Mouse (Mus musculus) myocyte (in vitro differentiated cells): ENCODE data around the gene Tbc1d9b. TPM values are rescaled to one million over a fixed set of nuclear protein-coding genes. Genes with fewer than 3 reads are reported as not detected.

Source experiments
- H3K27me3 ChIP-seq: one replicate; pipeline ENCODE4 v1.6.1; 2011; ENCODE audit not compliant: control insufficient read depth, insufficient read depth, insufficient read length
- H3K36me3 ChIP-seq: one replicate; pipeline ENCODE4 v1.6.1; 2011; ENCODE audit not compliant: control insufficient read depth, insufficient read depth
- H3K4me2 ChIP-seq: one replicate; pipeline ENCODE4 v1.6.1; 2011; ENCODE audit warnings: low read depth, control low read depth
- H3K4me3 ChIP-seq: one replicate; pipeline ENCODE4 v1.5.1; 2011; ENCODE audit warnings: mild to moderate bottlenecking, control low read depth, moderate library complexity
- H3K79me2 ChIP-seq: one replicate; pipeline ENCODE4 v1.6.1; 2011; ENCODE audit not compliant: control insufficient read depth, insufficient read depth
- H3ac ChIP-seq: one replicate; pipeline ENCODE4 v1.6.1; 2011; ENCODE audit not compliant: control insufficient read depth, insufficient read length
- CEBPB ChIP-seq: IDR thresholded peaks from 2 replicates; pipeline ENCODE4 v1.6.1; 2011; ENCODE audit warnings: mild to moderate bottlenecking, moderate library complexity; ENCODE audit not compliant: poor library complexity, insufficient read depth, severe bottlenecking
- E2F4 ChIP-seq: IDR thresholded peaks from one replicate; pipeline ENCODE4 v1.6.1; 2011; ENCODE audit warnings: mild to moderate bottlenecking, control low read depth, moderate library complexity; ENCODE audit not compliant: insufficient read depth
- MAX ChIP-seq: IDR thresholded peaks from one replicate; pipeline ENCODE4 v1.6.1; 2011; ENCODE audit warnings: low read depth, mild to moderate bottlenecking, control low read depth
- MYOD1 ChIP-seq, 3 experiments: IDR thresholded peaks; one replicate each; pipeline ENCODE4 v1.6.1; 2011; ENCODE audit warnings: control low read depth in 2 of 3, low read depth in 2 of 3, mild to moderate bottlenecking in 2 of 3, moderate library complexity in 1 of 3; ENCODE audit not compliant: insufficient read length in 2 of 3, control insufficient read depth in 1 of 3
- MYOG ChIP-seq, 3 experiments: IDR thresholded peaks; one replicate each; pipeline ENCODE4 v1.6.1; 2011; ENCODE audit warnings: control low read depth in 2 of 3, low read depth in 2 of 3, mild to moderate bottlenecking in 2 of 3; ENCODE audit not compliant: insufficient read length in 2 of 3, control insufficient read depth in 1 of 3, insufficient read depth in 1 of 3
- POLR2A ChIP-seq: IDR thresholded peaks from one replicate; pipeline ENCODE4 v1.6.1; 2011; ENCODE audit warnings: low read depth, mild to moderate bottlenecking, control low read depth, moderate library complexity; ENCODE audit not compliant: insufficient read length
- POLR2AphosphoS2 ChIP-seq: IDR thresholded peaks from one replicate; pipeline ENCODE4 v1.6.1; 2011; ENCODE audit warnings: low read depth, control low read depth; ENCODE audit not compliant: insufficient read length
- REST ChIP-seq: IDR thresholded peaks from one replicate; pipeline ENCODE4 v1.6.1; 2011; ENCODE audit warnings: mild to moderate bottlenecking, control low read depth, moderate library complexity; ENCODE audit not compliant: insufficient read depth, insufficient read length
- SRF ChIP-seq: IDR thresholded peaks from one replicate; pipeline ENCODE4 v1.6.1; 2011; ENCODE audit warnings: low read depth; ENCODE audit not compliant: control insufficient read depth, insufficient read length
- TCF12 ChIP-seq: IDR thresholded peaks from one replicate; pipeline ENCODE4 v1.6.1; 2011; ENCODE audit warnings: mild to moderate bottlenecking, control low read depth; ENCODE audit not compliant: poor library complexity, insufficient read depth, severe bottlenecking
- TCF3 ChIP-seq: IDR thresholded peaks from one replicate; pipeline ENCODE4 v1.6.1; 2011; ENCODE audit warnings: low read depth, control low read depth; ENCODE audit not compliant: insufficient read length
- USF1 ChIP-seq: IDR thresholded peaks from one replicate; pipeline ENCODE4 v1.6.1; 2011; ENCODE audit warnings: low read depth, mild to moderate bottlenecking, control low read depth, moderate library complexity
- polyA plus RNA-seq: library from polyadenylated mRNA; unstranded; fragments of >200 nt; fragmentation: generic; extraction: Trizol; gene quantifications from one replicate; pipeline ENCODE4 v1.2.1, GENCODE M21; 2012; ENCODE audit warnings: missing spikeins

Tbc1d9b gene
- polyA plus RNA-seq, 1 experiment, result 36.6 TPM

DNA sequence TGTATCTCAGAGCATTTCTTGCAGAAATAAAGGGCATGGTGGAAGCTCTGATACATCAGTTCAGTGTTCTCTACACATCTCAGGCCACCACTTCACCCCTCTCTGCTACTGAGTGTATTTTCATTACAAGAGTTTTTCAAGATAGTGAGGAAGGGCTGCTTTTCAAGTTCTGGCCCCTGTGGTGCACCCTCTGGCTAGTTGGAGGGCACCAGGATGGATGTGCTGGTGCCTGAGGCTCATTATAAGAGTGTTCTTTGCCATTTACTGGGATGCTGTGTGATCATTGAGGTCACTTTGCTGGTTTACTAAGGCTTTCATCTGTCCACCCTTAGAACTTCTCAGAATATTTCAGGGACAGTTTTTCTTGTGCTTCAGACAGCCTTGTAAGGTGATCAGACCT, 39.5 kb upstream of the Tbc1d9b start:
- Histone ChIP-seq H3K79me2 (no peaks in the 10 kb centered on the region), H3K36me3 (no peaks in the 10 kb centered on the region), H3ac (no peak overlapping the region), H3K27me3 (peaks cover 10% of the 10 kb centered on the region), H3K4me3 (no peak overlapping the region), H3K4me2 (no peak overlapping the region)
- TF ChIP-seq MYOD1 (IDR thresholded peaks at IDR 0.05; ENCODE audit: control insufficient read depth in 1 of 3, insufficient read length in 2 of 3, low read depth in 2 of 3), result no peak
- TF ChIP-seq CEBPB, result no peak
- no peak for TF ChIP-seq USF1
- no peak for TF ChIP-seq POLR2AphosphoS2
- TF ChIP-seq E2F4, result no peak
- no peak for TF ChIP-seq TCF3
- TF ChIP-seq SRF, result no peak
- no peak for TF ChIP-seq MAX
- TF ChIP-seq POLR2A, result no peak
- TF ChIP-seq MYOG (IDR thresholded peaks at IDR 0.05; ENCODE audit: control insufficient read depth in 1 of 3, insufficient read depth in 1 of 3, insufficient read length in 2 of 3, low read depth in 2 of 3), result no peak
- TF ChIP-seq REST, result no peak
- no peak for TF ChIP-seq TCF12

DNA sequence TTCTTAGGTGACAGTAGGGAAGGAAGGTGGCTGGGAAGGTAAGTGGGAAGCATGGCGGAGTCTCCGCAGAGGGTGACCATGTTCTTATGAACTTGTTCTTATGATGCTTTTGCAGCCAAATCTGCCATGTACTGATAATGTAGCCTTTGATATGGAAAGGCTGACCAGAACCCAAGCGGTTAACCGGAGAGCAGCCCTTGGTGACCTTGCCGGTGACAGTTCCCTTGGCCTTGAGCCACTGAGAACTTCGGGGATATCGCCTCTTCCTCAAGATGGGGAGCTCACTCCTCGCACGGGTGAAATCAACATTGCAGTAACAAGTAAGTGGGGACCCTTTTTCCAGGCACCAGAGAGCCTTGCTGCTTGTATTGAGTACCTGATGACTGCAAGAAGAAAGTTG, 35.5 kb upstream of the Tbc1d9b start:
- Histone ChIP-seq H3ac (no peak overlapping the region), H3K4me2 (no peak overlapping the region), H3K4me3 (no peak overlapping the region), H3K36me3 (no peaks in the 10 kb centered on the region), H3K27me3 (peaks cover 24% of the 10 kb centered on the region), H3K79me2 (no peaks in the 10 kb centered on the region)
- TF ChIP-seq MYOG (IDR thresholded peaks at IDR 0.05; ENCODE audit: control insufficient read depth in 1 of 3, insufficient read depth in 1 of 3, insufficient read length in 2 of 3, low read depth in 2 of 3), result no peak
- no peak for TF ChIP-seq REST
- no peak for TF ChIP-seq CEBPB
- TF ChIP-seq POLR2A, result no peak
- no peak for TF ChIP-seq MAX

DNA sequence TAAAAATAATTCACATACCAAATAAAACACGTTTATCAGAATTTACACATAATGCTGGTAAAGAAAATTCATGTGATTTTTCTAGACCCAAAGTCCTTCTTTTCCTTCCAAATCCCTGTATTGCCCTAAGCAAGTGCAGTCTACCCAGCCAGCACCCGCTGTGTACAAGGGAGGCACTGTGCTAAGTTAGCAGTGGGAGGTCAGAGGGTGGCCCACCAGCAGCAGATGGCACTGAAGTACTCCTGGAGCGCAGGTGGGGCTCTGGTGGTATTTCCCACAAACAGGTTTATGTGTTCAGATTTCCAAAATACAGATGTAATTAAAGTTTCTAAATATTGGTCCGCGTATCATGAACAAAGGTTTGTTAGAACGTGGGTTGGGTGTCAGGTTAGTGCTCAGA, 34.1 kb upstream of the Tbc1d9b start:
- TF ChIP-seq USF1, result no peak
- TF ChIP-seq MYOG (IDR thresholded peaks at IDR 0.05; ENCODE audit: control insufficient read depth in 1 of 3, insufficient read depth in 1 of 3, insufficient read length in 2 of 3, low read depth in 2 of 3), result no peak
- no peak for TF ChIP-seq POLR2A
- no peak for TF ChIP-seq TCF3
- no peak for TF ChIP-seq TCF12
- no peak for TF ChIP-seq E2F4
- TF ChIP-seq MYOD1 (IDR thresholded peaks at IDR 0.05; ENCODE audit: control insufficient read depth in 1 of 3, insufficient read length in 2 of 3, low read depth in 2 of 3), result no peak
- TF ChIP-seq MAX, result no peak
- no peak for TF ChIP-seq CEBPB
- TF ChIP-seq SRF, result no peak
- no peak for TF ChIP-seq REST
- no peaks in the 10 kb centered on the region for H3K36me3 ChIP-seq
- H3ac ChIP-seq, result no peak overlapping the region

DNA sequence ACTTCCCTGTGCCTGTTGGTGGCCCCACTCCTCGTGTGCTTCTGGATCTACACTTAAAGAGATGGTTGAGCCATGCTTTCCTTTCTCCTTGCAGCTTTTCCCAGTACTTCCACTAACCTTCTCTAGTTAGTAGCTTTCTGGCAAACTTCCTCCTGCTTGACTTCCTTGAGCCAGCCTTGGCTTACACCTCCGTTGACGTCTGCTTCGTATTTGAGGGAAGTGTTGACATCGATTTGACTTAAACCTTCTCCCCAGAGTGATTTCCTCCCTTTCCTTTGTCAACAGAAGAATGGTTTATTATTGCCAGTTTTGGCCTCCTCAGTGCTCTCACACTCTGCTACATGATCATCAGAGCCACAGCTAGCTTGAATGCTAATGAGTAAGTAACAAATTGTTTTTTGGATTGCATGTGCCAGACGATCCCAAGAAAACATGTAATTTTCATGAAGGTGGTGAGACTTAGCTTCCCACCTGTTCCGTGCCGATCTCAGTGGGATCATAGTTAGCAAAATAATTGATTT, 32.2 kb upstream of the Tbc1d9b start:
- TF ChIP-seq MYOG (IDR thresholded peaks at IDR 0.05; ENCODE audit: control insufficient read depth in 1 of 3, insufficient read depth in 1 of 3, insufficient read length in 2 of 3, low read depth in 2 of 3), result no peak
- no peak for TF ChIP-seq REST
- no peak for TF ChIP-seq MAX
- no peak for TF ChIP-seq POLR2AphosphoS2
- no peak for TF ChIP-seq CEBPB
- TF ChIP-seq E2F4, result no peak
- no peak for TF ChIP-seq USF1
- no peak for TF ChIP-seq TCF3
- no peak for TF ChIP-seq MYOD1 (IDR thresholded peaks at IDR 0.05; ENCODE audit: control insufficient read depth in 1 of 3, insufficient read length in 2 of 3, low read depth in 2 of 3)
- TF ChIP-seq SRF, result no peak
- Histone ChIP-seq H3K27me3 (peaks cover 28% of the 10 kb centered on the region), H3K79me2 (no peaks in the 10 kb centered on the region), H3ac (no peak overlapping the region), H3K36me3 (no peaks in the 10 kb centered on the region), H3K4me2 (no peak overlapping the region), H3K4me3 (no peak overlapping the region)

More for the DNA sequence above, 34.1 kb upstream of the Tbc1d9b start:
- Histone ChIP-seq H3K79me2 (no peaks in the 10 kb centered on the region), H3K4me2 (no peak overlapping the region), H3K4me3 (no peak overlapping the region), H3K27me3 (peaks cover 23% of the 10 kb centered on the region)

DNA sequence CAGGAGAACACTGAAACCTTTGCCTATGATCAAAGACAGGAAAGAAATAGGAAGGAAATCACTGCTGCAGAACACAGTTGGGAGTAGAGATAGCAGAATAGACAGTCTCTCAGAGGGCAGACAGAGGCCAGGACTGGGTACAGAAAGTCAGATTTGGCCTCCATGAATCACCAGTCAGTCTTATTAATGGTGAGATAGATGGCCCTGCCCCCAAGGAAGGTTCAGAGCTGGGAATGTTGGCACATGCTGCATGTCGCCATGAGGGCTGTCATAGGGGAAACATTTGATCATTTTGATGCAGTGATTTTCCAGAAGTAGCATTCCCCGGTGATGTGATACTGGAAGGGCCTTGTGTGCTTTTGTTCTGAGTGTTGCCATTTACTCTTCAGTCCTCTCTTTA, 31.5 kb upstream of the Tbc1d9b start:
- H3K36me3 ChIP-seq, result no peaks in the 10 kb centered on the region
- H3K79me2 ChIP-seq, result no peaks in the 10 kb centered on the region
- no peak overlapping the region for H3ac ChIP-seq
- no peak overlapping the region for H3K4me3 ChIP-seq
- peaks cover 27% of the 10 kb centered on the region for H3K27me3 ChIP-seq
- no peak overlapping the region for H3K4me2 ChIP-seq
- TF ChIP-seq SRF (no peak), TCF12 (no peak), CEBPB (no peak), POLR2A (no peak), MAX (no peak), MYOD1 (IDR thresholded peaks at IDR 0.05; ENCODE audit: control insufficient read depth in 1 of 3, insufficient read length in 2 of 3, low read depth in 2 of 3) (no peak), MYOG (IDR thresholded peaks at IDR 0.05; ENCODE audit: control insufficient read depth in 1 of 3, insufficient read depth in 1 of 3, insufficient read length in 2 of 3, low read depth in 2 of 3) (no peak), E2F4 (no peak), TCF3 (no peak), POLR2AphosphoS2 (no peak), REST (no peak), USF1 (no peak)
